Comparison of ENCODE assay signal across 32 mouse cellular contexts in the genomic region with DNA sequence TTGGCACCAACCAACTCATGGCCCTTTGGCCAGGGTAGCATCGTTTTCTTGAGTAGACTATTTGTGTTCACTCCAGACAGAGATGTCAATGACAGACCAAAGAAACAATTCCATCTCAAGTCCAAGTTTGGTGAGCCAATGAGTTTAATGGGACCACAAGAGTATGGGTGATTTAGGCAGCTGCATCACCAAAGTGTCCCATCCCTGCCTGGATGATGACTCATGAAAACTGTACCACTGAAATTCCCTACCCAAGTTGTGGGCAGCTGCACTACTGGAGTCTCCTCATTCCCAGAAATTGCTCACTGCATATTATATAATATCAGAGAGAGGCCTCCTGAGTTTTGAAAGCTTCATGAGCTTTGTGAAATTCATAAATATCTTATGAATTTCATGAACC.
"Had no signal": no experiment of that assay in that cellular context is flagged by ENCODE, and none has a peak within 500 bp of the region (broad histone marks: within the 10 kb centered on the region; RNA-seq: fewer than 3 reads in every experiment).

No protein-coding gene starts in this region.

- H3K4me2 ChIP-seq: heart, embryonic 13.5 days; heart, embryonic 15.5 days; hindbrain, embryonic 12.5 days; hindbrain, embryonic 13.5 days; hindbrain, embryonic 14.5 days; hindbrain, embryonic 15.5 days; intestine, embryonic 15.5 days; kidney, embryonic 15.5 days had no signal

- H3K36me3 ChIP-seq: heart, embryonic 13.5 days; heart, embryonic 15.5 days; hindbrain, embryonic 10.5 days; hindbrain, embryonic 12.5 days; hindbrain, embryonic 13.5 days; hindbrain, embryonic 15.5 days; intestine, embryonic 15.5 days; kidney, embryonic 15.5 days had no signal

- DNase-seq: heart, postnatal 10 days; heart, postnatal 14 days; heart, postnatal 36 days; heart, postnatal 4 days; kidney, adult 11 months; kidney, adult 18-20 months; kidney, adult 2 months; kidney, adult 8-10 months; kidney, adult 9 months; kidney, postnatal 10 days; kidney, postnatal 14 days; kidney, postnatal 25 days; kidney, postnatal 36 days; kidney, postnatal 4 days; layer of hippocampus, adult 9-11 months; layer of hippocampus, postnatal 36 days had no signal

- H3K27me3 ChIP-seq: heart, embryonic 13.5 days; heart, embryonic 15.5 days; hindbrain, embryonic 12.5 days; hindbrain, embryonic 13.5 days; hindbrain, embryonic 15.5 days; intestine, embryonic 15.5 days; kidney, embryonic 15.5 days had no signal

- ATAC-seq: hindbrain, embryonic 16.5 days; hindbrain, postnatal 0 days; inflammation-experienced regulatory T-cells, adult 6 months; intestine, embryonic 15.5 days; intestine, embryonic 16.5 days; intestine, postnatal 0 days had no signal

- H3K4me3 ChIP-seq: heart, embryonic 13.5 days; heart, embryonic 15.5 days; hindbrain, embryonic 10.5 days; hindbrain, embryonic 12.5 days; hindbrain, embryonic 13.5 days; hindbrain, embryonic 15.5 days; intestine, embryonic 15.5 days; kidney, embryonic 15.5 days; layer of hippocampus, adult 2 months; left cerebral cortex, adult 2 months had no signal
